Mouse (Mus musculus): Measurements from ENCODE around the gene Lilra6. TPM values are rescaled to one million over a fixed set of nuclear protein-coding genes. Genes with fewer than 3 reads are reported as not detected.
"Not testable (repeated sequence)": the region's sequence is repeated elsewhere in the genome, so short reads cannot be mapped to it uniquely, and the experiment has no call there.

Lilra6 gene
- polyA plus RNA-seq (2015; fragmentation: Nextera tagmentation; extraction: Ambion mirVana), result 0.05 and 0.06 TPM in 2 replicates

DNA sequence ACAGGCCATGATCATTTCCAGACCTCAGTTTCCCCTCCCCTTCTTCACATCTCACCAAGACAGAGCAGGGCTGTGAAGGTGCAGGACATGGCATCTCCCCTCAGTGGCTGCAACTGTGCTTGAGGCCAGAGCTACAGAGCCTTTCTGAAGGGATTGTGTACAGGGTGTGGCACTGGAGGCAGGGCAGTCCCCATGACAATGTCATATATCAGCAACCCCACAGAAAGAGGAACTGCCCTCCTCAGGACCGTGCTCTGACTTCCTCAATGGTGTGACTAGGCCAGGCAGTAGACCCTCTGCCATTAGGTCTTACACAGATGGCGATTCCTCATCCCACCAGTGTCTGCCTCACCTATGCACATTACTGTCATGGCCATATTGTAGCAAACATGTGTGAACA is at the start of gene Lilra6:
Gene Lilra6 (minus strand): TSS at position 117 of the 400 bp plus-strand sequence.
- H3K27ac ChIP-seq (replicated peaks); H3K9me3 ChIP-seq (ENCODE audit: control insufficient read depth, low read length); H3K9ac ChIP-seq (ENCODE audit: low read length); H3K4me3 ChIP-seq (ENCODE audit: low read depth, low read length); H3K4me1 ChIP-seq (replicated peaks; ENCODE audit: control insufficient read depth, insufficient read depth); DNase-seq (ENCODE audit: low spot score); H3K4me2 ChIP-seq (replicated peaks; ENCODE audit: low read depth); H3K27me3 ChIP-seq (ENCODE audit: control insufficient read depth, insufficient read depth, low read length); H3K36me3 ChIP-seq (ENCODE audit: control insufficient read depth, insufficient read depth, low read length); ATAC-seq (ENCODE audit: low FRiP score, low TSS enrichment): not testable (repeated sequence)
- 56% methylated on average over 2 of the region's 2 CpGs for WGBS

DNA sequence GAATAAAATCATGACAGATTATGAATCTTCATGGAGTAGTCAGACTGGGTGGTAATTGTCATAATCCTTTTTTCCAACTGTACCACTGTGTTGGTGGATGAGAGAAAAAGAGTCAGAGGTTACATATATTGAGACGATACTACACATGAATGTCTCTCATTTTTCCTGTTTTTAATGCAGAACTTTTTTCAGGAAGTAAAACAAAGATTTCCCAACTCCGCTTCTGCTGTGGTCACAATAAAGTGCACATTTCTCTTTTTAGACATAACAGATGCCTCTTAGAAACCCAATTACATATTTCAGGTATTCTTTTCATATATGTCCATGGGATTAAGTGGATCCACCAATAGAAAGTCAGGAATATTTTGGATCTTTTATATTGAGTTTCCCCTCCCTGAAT is 46.7 kb upstream of the Lilra6 start:
- no peak overlapping the region for H3K27ac ChIP-seq (replicated peaks)
- 85% methylated on average over 2 of the region's 2 CpGs for WGBS
- no peaks in the 10 kb centered on the region for H3K4me1 ChIP-seq (replicated peaks; ENCODE audit: control insufficient read depth, insufficient read depth)
- H3K4me3 ChIP-seq (ENCODE audit: low read depth, low read length), result no peak overlapping the region
- no peak for DNase-seq (ENCODE audit: low spot score)
- no peak for TF ChIP-seq CTCF (IDR thresholded peaks at IDR 0.05; ENCODE audit: low read depth)
- TF ChIP-seq EP300 (optimal IDR thresholded peaks at IDR 0.05), result no peak
- no peak overlapping the region for H3K9ac ChIP-seq (ENCODE audit: low read length)
- H3K27me3 ChIP-seq (ENCODE audit: control insufficient read depth, insufficient read depth, low read length), result no peaks in the 10 kb centered on the region
- no peak overlapping the region for H3K4me2 ChIP-seq (replicated peaks; ENCODE audit: low read depth)
- no peaks in the 10 kb centered on the region for H3K9me3 ChIP-seq (ENCODE audit: control insufficient read depth, low read length)
- ATAC-seq (ENCODE audit: low FRiP score, low TSS enrichment), result no peak
- H3K36me3 ChIP-seq (ENCODE audit: control insufficient read depth, insufficient read depth, low read length), result no peaks in the 10 kb centered on the region

DNA sequence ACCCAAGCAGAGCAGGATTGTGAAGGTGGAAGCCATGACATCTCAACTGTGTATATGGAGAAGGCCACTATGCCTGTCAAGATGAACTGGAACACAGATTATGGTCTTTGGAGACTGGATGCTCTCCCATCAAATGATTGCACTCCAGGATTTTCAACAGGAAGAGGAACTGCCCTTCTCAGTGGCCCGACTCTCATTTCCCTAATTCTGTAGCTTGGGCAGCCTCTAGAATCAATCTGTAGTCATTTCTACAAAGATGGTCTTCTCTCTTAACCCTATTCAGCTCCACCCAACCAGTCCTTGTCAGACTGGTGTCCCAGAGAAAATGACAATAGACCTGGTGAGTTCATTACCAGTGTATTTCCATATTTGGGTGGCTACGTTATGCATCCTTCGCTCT is 42.1 kb upstream of the Lilra6 start:
- no peaks in the 10 kb centered on the region for H3K9me3 ChIP-seq (ENCODE audit: control insufficient read depth, low read length)
- DNase-seq (ENCODE audit: low spot score) (no peak), ATAC-seq (ENCODE audit: low FRiP score, low TSS enrichment) (no peak)
- H3K36me3 ChIP-seq (ENCODE audit: control insufficient read depth, insufficient read depth, low read length), result no peaks in the 10 kb centered on the region
- H3K4me1 ChIP-seq (replicated peaks; ENCODE audit: control insufficient read depth, insufficient read depth), result no peaks in the 10 kb centered on the region
- 76% methylated on average over 3 of the region's 3 CpGs for WGBS
- H3K4me3 ChIP-seq (ENCODE audit: low read depth, low read length), result no peak overlapping the region
- H3K27ac ChIP-seq (replicated peaks), result no peak overlapping the region
- no peaks in the 10 kb centered on the region for H3K27me3 ChIP-seq (ENCODE audit: control insufficient read depth, insufficient read depth, low read length)
- no peak overlapping the region for H3K9ac ChIP-seq (ENCODE audit: low read length)
- TF ChIP-seq EP300 (optimal IDR thresholded peaks at IDR 0.05) (no peak), CTCF (IDR thresholded peaks at IDR 0.05; ENCODE audit: low read depth) (no peak)
- no peak overlapping the region for H3K4me2 ChIP-seq (replicated peaks; ENCODE audit: low read depth)

DNA sequence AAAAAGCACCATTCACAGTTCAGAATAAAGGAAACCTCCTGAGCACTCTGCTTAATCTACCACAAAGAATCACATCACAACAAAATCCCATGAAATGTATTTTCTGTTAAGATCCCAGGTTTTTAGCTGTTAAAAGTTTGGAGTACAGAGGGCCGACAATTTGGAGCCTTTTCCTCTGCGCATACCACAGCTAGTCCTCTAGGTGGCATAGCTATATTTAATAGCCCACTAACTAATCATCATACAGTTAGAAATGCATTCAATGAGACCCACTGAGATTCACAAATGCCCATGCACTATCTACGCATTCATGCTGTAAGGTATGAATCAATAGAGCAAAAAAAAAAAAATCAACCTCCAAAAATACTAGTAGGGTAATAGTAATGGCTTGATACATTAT is 33.9 kb upstream of the Lilra6 start:
- WGBS, result 86% methylated on average over 3 of the region's 3 CpGs
- Histone ChIP-seq H3K4me1 (replicated peaks; ENCODE audit: control insufficient read depth, insufficient read depth) (no peaks in the 10 kb centered on the region), H3K27me3 (ENCODE audit: control insufficient read depth, insufficient read depth, low read length) (no peaks in the 10 kb centered on the region), H3K4me3 (ENCODE audit: low read depth, low read length) (no peak overlapping the region), H3K36me3 (ENCODE audit: control insufficient read depth, insufficient read depth, low read length) (no peaks in the 10 kb centered on the region), H3K9ac (ENCODE audit: low read length) (no peak overlapping the region), H3K27ac (replicated peaks) (no peak overlapping the region), H3K4me2 (replicated peaks; ENCODE audit: low read depth) (no peak overlapping the region), H3K9me3 (ENCODE audit: control insufficient read depth, low read length) (no peaks in the 10 kb centered on the region)
- no peak for TF ChIP-seq EP300 (optimal IDR thresholded peaks at IDR 0.05)
- TF ChIP-seq CTCF (IDR thresholded peaks at IDR 0.05; ENCODE audit: low read depth), result no peak
- DNase-seq (ENCODE audit: low spot score) (no peak), ATAC-seq (ENCODE audit: low FRiP score, low TSS enrichment) (no peak)

DNA sequence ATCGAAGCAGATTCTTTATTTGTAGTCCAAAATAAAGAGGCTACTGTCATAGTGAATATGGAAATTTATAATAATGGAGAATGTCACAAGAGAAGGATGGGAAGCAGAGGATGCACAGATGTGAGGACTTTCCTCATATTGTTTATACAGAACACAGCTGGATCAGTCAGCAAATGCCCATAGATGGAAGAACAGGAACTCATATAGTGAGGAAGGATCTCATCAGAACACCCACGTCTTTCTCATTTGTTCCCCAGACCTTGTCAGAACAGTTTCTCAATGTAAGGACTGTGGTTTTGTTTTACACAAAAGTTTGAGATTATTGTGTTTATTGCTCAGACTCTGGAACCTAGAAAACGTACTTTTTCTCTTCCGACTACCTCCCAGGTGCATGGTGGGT is 32.9 kb upstream of the Lilra6 start:
- ATAC-seq (ENCODE audit: low FRiP score, low TSS enrichment) (no peak), DNase-seq (ENCODE audit: low spot score) (no peak)
- Histone ChIP-seq H3K27me3 (ENCODE audit: control insufficient read depth, insufficient read depth, low read length) (no peaks in the 10 kb centered on the region), H3K9me3 (ENCODE audit: control insufficient read depth, low read length) (no peaks in the 10 kb centered on the region), H3K36me3 (ENCODE audit: control insufficient read depth, insufficient read depth, low read length) (no peaks in the 10 kb centered on the region), H3K9ac (ENCODE audit: low read length) (no peak overlapping the region), H3K4me3 (ENCODE audit: low read depth, low read length) (no peak overlapping the region), H3K4me2 (replicated peaks; ENCODE audit: low read depth) (no peak overlapping the region), H3K4me1 (replicated peaks; ENCODE audit: control insufficient read depth, insufficient read depth) (no peaks in the 10 kb centered on the region), H3K27ac (replicated peaks) (no peak overlapping the region)
- TF ChIP-seq EP300 (optimal IDR thresholded peaks at IDR 0.05) (no peak), CTCF (IDR thresholded peaks at IDR 0.05; ENCODE audit: low read depth) (no peak)
- WGBS, result 64% methylated on average over 4 of the region's 4 CpGs

DNA sequence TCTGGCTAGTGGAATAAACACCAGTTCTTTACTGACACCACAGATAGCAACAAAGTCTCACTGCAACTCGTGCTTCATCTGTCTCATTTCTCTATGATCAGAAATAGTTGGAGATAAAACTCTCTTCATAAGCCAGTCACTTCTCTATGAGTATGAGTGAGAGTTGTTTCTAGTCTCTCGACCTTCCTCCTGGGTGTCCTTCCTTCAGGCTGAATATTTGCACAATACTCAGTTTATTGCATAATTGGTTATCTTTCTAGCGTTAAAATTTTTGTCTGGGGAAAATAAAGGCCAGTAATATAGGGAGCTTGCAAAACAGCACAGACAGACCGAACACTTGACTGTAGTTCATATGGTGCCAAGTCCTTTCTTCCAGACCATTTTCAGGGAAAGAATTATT is 30.8 kb upstream of the Lilra6 start:
- TF ChIP-seq CTCF (IDR thresholded peaks at IDR 0.05; ENCODE audit: low read depth) (no peak), EP300 (optimal IDR thresholded peaks at IDR 0.05) (no peak)
- ATAC-seq (ENCODE audit: low FRiP score, low TSS enrichment) (no peak), DNase-seq (ENCODE audit: low spot score) (no peak)
- H3K4me3 ChIP-seq (ENCODE audit: low read depth, low read length), result no peak overlapping the region
- no peak overlapping the region for H3K9ac ChIP-seq (ENCODE audit: low read length)
- H3K27ac ChIP-seq (replicated peaks), result no peak overlapping the region
- no peaks in the 10 kb centered on the region for H3K36me3 ChIP-seq (ENCODE audit: control insufficient read depth, insufficient read depth, low read length)
- H3K4me1 ChIP-seq (replicated peaks; ENCODE audit: control insufficient read depth, insufficient read depth), result no peaks in the 10 kb centered on the region
- no peaks in the 10 kb centered on the region for H3K27me3 ChIP-seq (ENCODE audit: control insufficient read depth, insufficient read depth, low read length)
- no peaks in the 10 kb centered on the region for H3K9me3 ChIP-seq (ENCODE audit: control insufficient read depth, low read length)
- WGBS, result 65% methylated on average over 4 of the region's 4 CpGs
- H3K4me2 ChIP-seq (replicated peaks; ENCODE audit: low read depth), result no peak overlapping the region

Measured in stomach, postnatal 0 days (tissue).